Mouse (Mus musculus): Measurements from ENCODE around the gene Prokr1. TPM values are rescaled to one million over a fixed set of nuclear protein-coding genes. Genes with fewer than 3 reads are reported as not detected.
"Not testable (repeated sequence)": the region's sequence is repeated elsewhere in the genome, so short reads cannot be mapped to it uniquely, and the experiment has no call there.

Prokr1 gene
- polyA plus RNA-seq (2014; fragmentation: Nextera tagmentation; extraction: Ambion mirVana), result 2.5 and 4.2 TPM in 2 replicates

DNA sequence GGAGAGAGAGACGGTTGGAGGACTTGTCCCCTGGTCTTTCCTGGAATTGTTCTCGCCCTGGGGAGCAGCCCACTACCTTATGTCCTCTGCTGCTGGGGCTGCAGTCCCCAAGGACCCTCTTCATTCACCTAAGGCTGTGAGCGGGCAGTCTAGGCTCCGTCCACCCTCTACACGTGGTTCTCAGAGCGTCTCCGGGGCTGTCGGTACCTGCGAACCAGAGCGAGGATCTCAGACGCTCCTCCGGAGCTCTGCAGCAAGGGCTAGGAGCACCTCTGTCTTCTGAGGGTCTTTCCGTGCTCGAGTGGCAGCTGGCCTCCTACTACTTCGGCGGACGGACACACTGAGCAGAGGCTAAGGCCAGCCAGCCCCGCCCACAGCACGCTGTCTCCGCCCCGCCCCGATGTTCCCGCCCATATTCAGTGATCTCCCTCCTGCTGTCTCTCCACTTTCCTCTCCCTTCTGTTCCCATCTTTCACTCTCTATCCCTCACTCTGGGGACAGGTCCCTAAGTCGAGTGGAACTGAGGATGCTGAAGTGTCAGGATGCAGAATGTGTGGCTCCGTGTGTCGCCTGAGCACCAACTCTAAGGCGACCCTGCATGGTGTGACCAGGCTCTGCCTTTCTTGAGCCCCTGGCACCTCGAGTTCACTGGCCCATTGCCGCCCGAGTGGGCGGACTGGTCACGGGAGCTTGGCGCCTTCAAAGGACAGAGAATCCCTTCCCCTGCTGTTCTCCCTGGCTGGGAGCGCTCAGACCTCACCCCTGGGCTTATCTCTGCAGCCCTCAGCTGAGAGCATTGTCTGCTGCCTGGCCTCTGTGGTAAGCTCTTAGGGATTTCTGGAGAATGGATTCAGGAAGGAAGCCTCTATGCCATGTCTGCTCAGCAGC is at the start of gene Prokr1:
Gene Prokr1 (minus strand): TSS at position 350 of the 888 bp plus-strand sequence.
- H3K4me2 ChIP-seq (replicated peaks; ENCODE audit: low read depth, low read length), result peak within 1 kb of the TSS; percentile 86
- ATAC-seq (ENCODE audit: low FRiP score, low TSS enrichment), result peak; percentile 94
- peaks cover 4% of the 10 kb centered on the region for H3K27me3 ChIP-seq (ENCODE audit: control insufficient read depth, insufficient read depth, low read length)
- H3K36me3 ChIP-seq (ENCODE audit: control insufficient read depth, insufficient read depth, low read length), result no peaks in the 10 kb centered on the region
- no peaks in the 10 kb centered on the region for H3K9me3 ChIP-seq (ENCODE audit: control insufficient read depth, low read length)
- peak within 1 kb of the TSS; percentile 63 for H3K4me3 ChIP-seq (ENCODE audit: low read length)
- no peak within 1 kb of the TSS for H3K27ac ChIP-seq (ENCODE audit: low read depth, low read length)
- H3K9ac ChIP-seq (ENCODE audit: low read depth, low read length), result peak within 1 kb of the TSS; percentile 58
- peaks cover 9% of the 10 kb centered on the region; the same call in 1 of the 2 replicates for H3K4me1 ChIP-seq (ENCODE audit: control insufficient read depth, insufficient read depth, low read length)
- 0% methylated on average over 34 of the region's 34 CpGs for WGBS

- Histone ChIP-seq H3K9me3 (ENCODE audit: control insufficient read depth, low read length) (no peaks in the 10 kb centered on the region), H3K4me1 (ENCODE audit: control insufficient read depth, insufficient read depth, low read length) (peaks cover 10% of the 10 kb centered on the region; the same call in 1 of the 2 replicates), H3K4me3 (ENCODE audit: low read length) (no peak overlapping the region), H3K27ac (ENCODE audit: low read depth, low read length) (peak overlapping the region; percentile 65; the same call in 1 of the 2 replicates), H3K27me3 (ENCODE audit: control insufficient read depth, insufficient read depth, low read length) (no peaks in the 10 kb centered on the region), H3K36me3 (ENCODE audit: control insufficient read depth, insufficient read depth, low read length) (0 out of 2 replicates have a peak, but pooled peaks cover 3% of the 10 kb centered on the region), H3K9ac (ENCODE audit: low read depth, low read length) (no peak overlapping the region), H3K4me2 (replicated peaks; ENCODE audit: low read depth, low read length) (peak overlapping the region; percentile 8; the same call in 1 of the 2 replicates)
- 21% methylated on average over 11 of the region's 11 CpGs for WGBS
- peak; percentile 78 for ATAC-seq (ENCODE audit: low FRiP score, low TSS enrichment)
These were observed 47.7 kb upstream of the Prokr1 start for GRCm38 (mm10) chr6:87638134-87638660.

- Histone ChIP-seq H3K4me3 (ENCODE audit: low read length) (no peak overlapping the region), H3K9ac (ENCODE audit: low read depth, low read length) (no peak overlapping the region), H3K27ac (ENCODE audit: low read depth, low read length) (no peak overlapping the region), H3K9me3 (ENCODE audit: control insufficient read depth, low read length) (no peaks in the 10 kb centered on the region), H3K4me2 (replicated peaks; ENCODE audit: low read depth, low read length) (no peak overlapping the region), H3K4me1 (ENCODE audit: control insufficient read depth, insufficient read depth, low read length) (no peaks in the 10 kb centered on the region), H3K36me3 (ENCODE audit: control insufficient read depth, insufficient read depth, low read length) (peaks cover 6% of the 10 kb centered on the region; the same call in 1 of the 2 replicates), H3K27me3 (ENCODE audit: control insufficient read depth, insufficient read depth, low read length) (no peaks in the 10 kb centered on the region)
- ATAC-seq (ENCODE audit: low FRiP score, low TSS enrichment), result no peak
- 74% methylated on average over 4 of the region's 4 CpGs for WGBS
These were observed 41.6 kb upstream of the Prokr1 start for GRCm38 (mm10) chr6:87632176-87632575.

- not testable (repeated sequence) for H3K27ac ChIP-seq (ENCODE audit: low read depth, low read length); ATAC-seq (ENCODE audit: low FRiP score, low TSS enrichment); H3K9me3 ChIP-seq (ENCODE audit: control insufficient read depth, low read length); H3K4me1 ChIP-seq (ENCODE audit: control insufficient read depth, insufficient read depth, low read length); H3K36me3 ChIP-seq (ENCODE audit: control insufficient read depth, insufficient read depth, low read length); H3K27me3 ChIP-seq (ENCODE audit: control insufficient read depth, insufficient read depth, low read length); H3K9ac ChIP-seq (ENCODE audit: low read depth, low read length); H3K4me3 ChIP-seq (ENCODE audit: low read length); H3K4me2 ChIP-seq (replicated peaks; ENCODE audit: low read depth, low read length)
- whole genome bisulfite sequencing, result 92% methylated on average over 10 of the region's 15 CpGs
These were observed 38.4 kb upstream of the Prokr1 start for GRCm38 (mm10) chr6:87628936-87629335.

- no peak overlapping the region for H3K4me2 ChIP-seq (replicated peaks; ENCODE audit: low read depth, low read length)
- H3K36me3 ChIP-seq (ENCODE audit: control insufficient read depth, insufficient read depth, low read length), result no peaks in the 10 kb centered on the region
- no peaks in the 10 kb centered on the region for H3K27me3 ChIP-seq (ENCODE audit: control insufficient read depth, insufficient read depth, low read length)
- 92% methylated on average over 3 of the region's 3 CpGs for WGBS
- no peaks in the 10 kb centered on the region for H3K9me3 ChIP-seq (ENCODE audit: control insufficient read depth, low read length)
- H3K4me3 ChIP-seq (ENCODE audit: low read length), result no peak overlapping the region
- H3K27ac ChIP-seq (ENCODE audit: low read depth, low read length), result no peak overlapping the region
- ATAC-seq (ENCODE audit: low FRiP score, low TSS enrichment), result no peak
- no peak overlapping the region for H3K9ac ChIP-seq (ENCODE audit: low read depth, low read length)
- no peaks in the 10 kb centered on the region for H3K4me1 ChIP-seq (ENCODE audit: control insufficient read depth, insufficient read depth, low read length)
These were observed 32.6 kb upstream of the Prokr1 start for GRCm38 (mm10) chr6:87623151-87623550.

- H3K9ac ChIP-seq (ENCODE audit: low read depth, low read length), result no peak overlapping the region
- ATAC-seq (ENCODE audit: low FRiP score, low TSS enrichment), result no peak
- no peak overlapping the region for H3K27ac ChIP-seq (ENCODE audit: low read depth, low read length)
- H3K4me3 ChIP-seq (ENCODE audit: low read length), result no peak overlapping the region
- 58% methylated on average over 3 of the region's 3 CpGs for WGBS
- no peaks in the 10 kb centered on the region for H3K9me3 ChIP-seq (ENCODE audit: control insufficient read depth, low read length)
- no peaks in the 10 kb centered on the region for H3K36me3 ChIP-seq (ENCODE audit: control insufficient read depth, insufficient read depth, low read length)
- H3K27me3 ChIP-seq (ENCODE audit: control insufficient read depth, insufficient read depth, low read length), result no peaks in the 10 kb centered on the region
- H3K4me2 ChIP-seq (replicated peaks; ENCODE audit: low read depth, low read length), result no peak overlapping the region
- no peaks in the 10 kb centered on the region for H3K4me1 ChIP-seq (ENCODE audit: control insufficient read depth, insufficient read depth, low read length)
These were observed 30.7 kb upstream of the Prokr1 start for GRCm38 (mm10) chr6:87621281-87621680.

DNA sequence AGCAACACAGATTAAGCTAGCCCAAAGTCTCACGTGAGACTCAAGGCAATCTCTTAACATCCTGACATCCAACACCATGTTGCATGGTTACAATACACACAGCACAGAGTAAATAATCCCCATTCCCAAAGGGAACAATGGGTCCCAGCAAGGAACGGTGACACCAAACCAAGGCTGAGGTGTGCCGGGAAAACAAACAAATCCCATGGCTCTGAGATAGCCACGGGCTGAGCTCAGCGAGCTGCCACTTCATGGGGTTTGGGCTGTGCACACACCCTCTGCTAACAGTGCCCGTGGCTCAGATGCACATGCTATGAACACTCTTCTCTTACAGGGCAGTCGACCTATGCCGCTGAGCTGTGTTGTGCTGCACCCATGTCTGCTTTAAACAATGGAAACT is 27.5 kb upstream of the Prokr1 start:
- 79% methylated on average over 8 of the region's 8 CpGs for WGBS
- no peaks in the 10 kb centered on the region for H3K4me1 ChIP-seq (ENCODE audit: control insufficient read depth, insufficient read depth, low read length)
- ATAC-seq (ENCODE audit: low FRiP score, low TSS enrichment), result no peak
- no peak overlapping the region for H3K9ac ChIP-seq (ENCODE audit: low read depth, low read length)
- H3K36me3 ChIP-seq (ENCODE audit: control insufficient read depth, insufficient read depth, low read length), result no peaks in the 10 kb centered on the region
- H3K27me3 ChIP-seq (ENCODE audit: control insufficient read depth, insufficient read depth, low read length), result no peaks in the 10 kb centered on the region
- no peak overlapping the region for H3K4me3 ChIP-seq (ENCODE audit: low read length)
- H3K4me2 ChIP-seq (replicated peaks; ENCODE audit: low read depth, low read length), result no peak overlapping the region
- H3K9me3 ChIP-seq (ENCODE audit: control insufficient read depth, low read length), result no peaks in the 10 kb centered on the region
- H3K27ac ChIP-seq (ENCODE audit: low read depth, low read length), result no peak overlapping the region

DNA sequence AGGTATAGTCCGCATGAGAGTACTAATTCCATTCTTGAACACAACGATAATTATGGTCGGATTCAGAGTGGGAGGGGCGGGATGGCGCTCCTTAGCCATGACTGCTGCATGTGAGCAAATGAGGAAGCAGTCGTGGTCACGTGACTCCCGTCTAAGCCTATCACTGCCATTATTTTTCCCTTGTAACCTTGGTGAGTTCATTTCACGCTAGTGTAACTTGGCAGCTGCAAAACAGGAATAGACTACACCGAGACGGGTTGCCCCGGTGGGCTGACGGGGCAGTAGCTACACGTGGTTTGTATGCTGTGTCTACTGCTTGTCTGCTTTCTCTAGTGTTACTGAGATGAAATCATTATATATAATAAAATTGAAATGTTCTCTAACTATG is 25.1 kb upstream of the Prokr1 start:
- Histone ChIP-seq H3K4me2 (replicated peaks; ENCODE audit: low read depth, low read length) (no peak overlapping the region), H3K36me3 (ENCODE audit: control insufficient read depth, insufficient read depth, low read length) (no peaks in the 10 kb centered on the region), H3K9me3 (ENCODE audit: control insufficient read depth, low read length) (no peaks in the 10 kb centered on the region), H3K27me3 (ENCODE audit: control insufficient read depth, insufficient read depth, low read length) (no peaks in the 10 kb centered on the region), H3K27ac (ENCODE audit: low read depth, low read length) (no peak overlapping the region), H3K9ac (ENCODE audit: low read depth, low read length) (no peak overlapping the region), H3K4me3 (ENCODE audit: low read length) (no peak overlapping the region), H3K4me1 (ENCODE audit: control insufficient read depth, insufficient read depth, low read length) (no peaks in the 10 kb centered on the region)
- WGBS, result 90% methylated on average over 14 of the region's 14 CpGs
- ATAC-seq (ENCODE audit: low FRiP score, low TSS enrichment), result no peak
